8 mouse cellular contexts compared by ENCODE assay signal in the genomic region with DNA sequence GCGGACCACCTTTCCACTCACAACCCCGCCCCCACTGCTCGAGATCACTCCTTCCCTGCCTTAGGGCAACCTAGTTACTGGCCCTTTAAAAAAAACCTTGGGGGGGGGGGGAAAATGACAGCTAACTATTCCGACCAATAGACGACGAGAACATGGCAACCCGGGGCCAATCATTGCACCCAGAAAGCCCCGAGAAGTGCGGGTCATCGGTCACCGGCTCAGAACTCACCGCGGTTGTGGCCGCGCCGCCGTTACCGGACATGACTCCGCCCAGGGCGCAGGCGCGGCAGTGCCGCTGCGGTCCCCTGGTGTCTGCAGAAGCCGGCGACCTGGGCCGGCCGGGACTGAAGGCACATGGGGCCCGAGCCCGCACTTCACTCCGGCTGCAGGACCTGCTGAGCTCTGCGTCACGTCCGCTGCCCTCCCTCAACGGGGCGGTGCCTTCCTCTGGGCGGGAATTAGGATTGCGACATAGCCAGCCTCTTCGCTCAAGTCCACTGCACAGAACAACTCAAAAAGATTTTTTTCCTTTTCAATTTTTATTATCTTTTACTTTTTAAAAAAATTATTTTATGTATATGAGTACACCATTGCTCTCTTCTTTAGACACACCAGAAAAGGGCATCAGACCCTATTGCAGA. TPM values are rescaled to one million over a fixed set of nuclear protein-coding genes. Genes with fewer than 3 reads are reported as not detected.
DNase-seq lines count a peak whose midpoint lies in the region; ATAC-seq and TF ChIP-seq lines count a peak whose summit lies in the region.

A gene (minus strand): TSS at position 448 of the 641 bp plus-strand sequence.

- peak within 1 kb of the TSS; percentile 62 for H3K4me2 ChIP-seq in lung, postnatal 0 days (replicated peaks; ENCODE audit: low read depth, low read length)

- no peaks in the 10 kb centered on the region for H3K9me3 ChIP-seq in MEL (replicated peaks; ENCODE audit: insufficient read depth, low read length)
- H3K9me3 ChIP-seq in lung, postnatal 0 days (ENCODE audit: low read length): no peaks in the 10 kb centered on the region

- peaks cover 8 to 25% of the 10 kb centered on the region in 2 experiments for H3K4me1 ChIP-seq in MEL (ENCODE audit: control insufficient read depth in 1 of 2, insufficient read depth in 2 of 2, low read length in 2 of 2)
- peaks cover 8% of the 10 kb centered on the region; the same call in 1 of the 2 replicates for H3K4me1 ChIP-seq in lung, postnatal 0 days (ENCODE audit: insufficient read depth, low read depth, low read length)

- H3K36me3 ChIP-seq in MEL (ENCODE audit: control insufficient read depth in 1 of 2, insufficient read depth in 2 of 2, low read length in 2 of 2): peaks cover 0 to 27% of the 10 kb centered on the region in 2 experiments; a peak in 2 of 4 replicates
- peaks cover 11% of the 10 kb centered on the region; the same call in 1 of the 2 replicates for H3K36me3 ChIP-seq in lung, postnatal 0 days (ENCODE audit: insufficient read depth, low read length)

- H3K27ac ChIP-seq in MEL (ENCODE audit: control insufficient read depth, low read depth, low read length): peak within 1 kb of the TSS; percentile 95
- H3K27ac ChIP-seq in lung, postnatal 0 days (ENCODE audit: low read length): peak within 1 kb of the TSS; percentile 95

- TF ChIP-seq CTCF in MEL (IDR thresholded peaks at IDR 0.05 in 2 of 3, conservative IDR thresholded peaks at IDR 0.05 in 1 of 3; ENCODE audit: control insufficient read depth in 1 of 3, insufficient read depth in 1 of 3, low read depth in 2 of 3, low read length in 3 of 3, poor library complexity in 1 of 3, severe bottlenecking in 1 of 3): no peak
- no peak for TF ChIP-seq CTCF in lung, postnatal 0 days (IDR thresholded peaks at IDR 0.05)

- no peaks in the 10 kb centered on the region for H3K27me3 ChIP-seq in MEL (ENCODE audit: control insufficient read depth in 1 of 2, insufficient read depth in 2 of 2, low read length in 2 of 2)
- H3K27me3 ChIP-seq in lung, postnatal 0 days (replicated peaks; ENCODE audit: insufficient read depth, low read length): no peaks in the 10 kb centered on the region

- peak; percentile 83 to 86; a peak in 3 of 4 replicates for TF ChIP-seq POLR2A in MEL (IDR thresholded peaks at IDR 0.05; ENCODE audit: control insufficient read depth in 1 of 2, insufficient read depth in 1 of 2, low read depth in 1 of 2, low read length in 2 of 2, poor library complexity in 1 of 2)

- no peak for TF ChIP-seq RAD21 in MEL (IDR thresholded peaks at IDR 0.05; ENCODE audit: low read depth, low read length)

- no peak for TF ChIP-seq EP300 in MEL (IDR thresholded peaks at IDR 0.05; ENCODE audit: low read depth in 1 of 2, low read length in 2 of 2)
- no peak for TF ChIP-seq EP300 in lung, postnatal 0 days (IDR thresholded peaks at IDR 0.05)

- DNase-seq in MEL (ENCODE audit: low read depth, low spot score): peak; percentile 95
- peak; percentile 80 for DNase-seq in cerebellum, adult 8-10 months
- DNase-seq in forelimb bud, embryonic 11.5 days (ENCODE audit: low read depth, low spot score): peak; percentile 87
- peak; percentile 90 for DNase-seq in layer of hippocampus, adult 9-11 months
- DNase-seq in lung, postnatal 0 days (ENCODE audit: low spot score): peak; percentile 97
- DNase-seq in ovary, postnatal 14 days (ENCODE audit: low spot score): peak; percentile 81
- DNase-seq in thymus, postnatal 14 days: peak; percentile 89

- 0% methylated on average over 24 of the region's 39 CpGs for WGBS in lung, postnatal 0 days

- H3K79me2 ChIP-seq in MEL (ENCODE audit: control insufficient read depth, insufficient read depth, low read length, poor library complexity): peaks cover 25% of the 10 kb centered on the region

- H3K4me3 ChIP-seq in MEL (ENCODE audit: control insufficient read depth in 1 of 2, insufficient read depth in 1 of 2, low read depth in 2 of 2, low read length in 2 of 2): peak within 1 kb of the TSS; percentile 69 to 71
- peak within 1 kb of the TSS; percentile 77 for H3K4me3 ChIP-seq in lung, postnatal 0 days (ENCODE audit: low read depth, low read length)

- peak; percentile 89 to 96 for ATAC-seq in hematopoietic stem cell, adult 5-6 weeks (replicated peaks in 1 of 2; ENCODE audit: insufficient read depth in 1 of 2, low FRiP score in 2 of 2, low TSS enrichment in 1 of 2, low read depth in 1 of 2, poor library complexity in 2 of 2, severe bottlenecking in 2 of 2)
- ATAC-seq in lung, postnatal 0 days: peak; percentile 97

- H3K9ac ChIP-seq in MEL (ENCODE audit: control insufficient read depth, low read depth, low read length, poor library complexity, severe bottlenecking): peak within 1 kb of the TSS; percentile 90
- H3K9ac ChIP-seq in lung, postnatal 0 days (replicated peaks; ENCODE audit: low read depth): peak within 1 kb of the TSS; percentile 77

TF ChIP-seq in MEL, 35 proteins besides CTCF, POLR2A, EP300 and RAD21:
- TF ChIP-seq SIN3A (IDR thresholded peaks at IDR 0.05; ENCODE audit: low read length): peak; percentile 50
- TF ChIP-seq CHD1 (IDR thresholded peaks at IDR 0.05; ENCODE audit: low read depth, low read length): no peak
- TF ChIP-seq MAZ (IDR thresholded peaks at IDR 0.05; ENCODE audit: low read depth, low read length): no peak; the same call in none of the 2 replicates
- TF ChIP-seq KAT2A (conservative IDR thresholded peaks at IDR 0.05; ENCODE audit: low read depth, low read length): no peak; the same call in 1 of the 2 replicates
- no peak for TF ChIP-seq MAFK (IDR thresholded peaks at IDR 0.05; ENCODE audit: borderline replicate concordance, low read depth, low read length)
- peak; percentile 66 for TF ChIP-seq TBP (IDR thresholded peaks at IDR 0.05; ENCODE audit: low read depth, low read length)
- no peak for TF ChIP-seq BHLHE40 (IDR thresholded peaks at IDR 0.05; ENCODE audit: borderline replicate concordance, low read depth, low read length)
- no peak for TF ChIP-seq RCOR1 (IDR thresholded peaks at IDR 0.05; ENCODE audit: low read depth, low read length)
- no peak for TF ChIP-seq USF2 (IDR thresholded peaks at IDR 0.05; ENCODE audit: borderline replicate concordance in 1 of 2, insufficient read depth in 1 of 2, low read depth in 1 of 2, low read length in 2 of 2)
- TF ChIP-seq JUND (IDR thresholded peaks at IDR 0.05; ENCODE audit: low read depth, low read length): no peak
- TF ChIP-seq NELFE (IDR thresholded peaks at IDR 0.05; ENCODE audit: low read depth, low read length): peak; percentile 85
- no peak for TF ChIP-seq MEF2A (IDR thresholded peaks at IDR 0.05; ENCODE audit: extremely low read depth, insufficient replicate concordance, low read depth, low read length, poor library complexity, severe bottlenecking)
- TF ChIP-seq NRF1 (IDR thresholded peaks at IDR 0.05; ENCODE audit: insufficient read depth, low read depth, low read length, poor library complexity, severe bottlenecking): peak; percentile 62
- peak; percentile 29; the same call in 1 of the 2 replicates for TF ChIP-seq TCF12 (IDR thresholded peaks at IDR 0.05; ENCODE audit: low read depth, low read length)
- TF ChIP-seq ZMIZ1 (IDR thresholded peaks at IDR 0.05; ENCODE audit: low read depth, low read length): peak; percentile 37; the same call in 1 of the 2 replicates
- TF ChIP-seq E2F4 (IDR thresholded peaks at IDR 0.05; ENCODE audit: borderline replicate concordance, low read depth, low read length): peak; percentile 94
- TF ChIP-seq MYC (IDR thresholded peaks at IDR 0.05; ENCODE audit: low read depth, low read length): peak; percentile 78; the same call in 1 of the 2 replicates
- TF ChIP-seq POLR2AphosphoS2 (IDR thresholded peaks at IDR 0.05; ENCODE audit: low read length): peak; percentile 57; the same call in 1 of the 2 replicates
- TF ChIP-seq TAL1 (IDR thresholded peaks at IDR 0.05; ENCODE audit: low read length): no peak
- TF ChIP-seq CHD2 (IDR thresholded peaks at IDR 0.05; ENCODE audit: low read length): no peak; the same call in none of the 2 replicates
- TF ChIP-seq ZC3H11A (IDR thresholded peaks at IDR 0.05; ENCODE audit: low read depth, low read length): no peak
- TF ChIP-seq ZNF384 (IDR thresholded peaks at IDR 0.05; ENCODE audit: low read depth, low read length): peak; percentile 75
- peak; percentile 44; the same call in 1 of the 2 replicates for TF ChIP-seq MXI1 (IDR thresholded peaks at IDR 0.05; ENCODE audit: low read depth, low read length)
- no peak for TF ChIP-seq MAX (IDR thresholded peaks at IDR 0.05; ENCODE audit: low read length)
- TF ChIP-seq POLR2AphosphoS5 (IDR thresholded peaks at IDR 0.05; ENCODE audit: borderline replicate concordance, low read depth, low read length): no peak
- TF ChIP-seq GATA1 (IDR thresholded peaks at IDR 0.05; ENCODE audit: low read depth, low read length): no peak
- 0 out of 2 replicates have a peak, but pooled peaks have one; percentile 10 for TF ChIP-seq USF1 (IDR thresholded peaks at IDR 0.05; ENCODE audit: low read depth, low read length)
- TF ChIP-seq HCFC1 (IDR thresholded peaks at IDR 0.05; ENCODE audit: low read depth, low read length): peak; percentile 78
- TF ChIP-seq ELF1 (IDR thresholded peaks at IDR 0.05; ENCODE audit: low read depth, low read length): no peak
- TF ChIP-seq MYB (IDR thresholded peaks at IDR 0.05; ENCODE audit: low read depth, low read length): no peak
- no peak for TF ChIP-seq SMC3 (IDR thresholded peaks at IDR 0.05; ENCODE audit: low read depth, low read length)
- no peak for TF ChIP-seq ZKSCAN1 (IDR thresholded peaks at IDR 0.05; ENCODE audit: low read depth, low read length)
- no peak for TF ChIP-seq ETS1 (IDR thresholded peaks at IDR 0.05; ENCODE audit: low read depth, low read length)
- TF ChIP-seq UBTF (IDR thresholded peaks at IDR 0.05; ENCODE audit: borderline replicate concordance, insufficient read depth, low read depth, low read length): no peak
- no peak for TF ChIP-seq GABPA (IDR thresholded peaks at IDR 0.05; ENCODE audit: low read depth, low read length)
TF ChIP-seq in MEL: peak in this region for 13.

RNA-seq across cellular contexts. Expression of the gene that starts here (rescaled TPM):
- 110 and 145 TPM in 2 replicates for total RNA-seq in MEL (2012; rRNA removed)
- polyA plus RNA-seq in MEL (2012; ENCODE audit: insufficient read depth in 1 of 2, insufficient read length in 2 of 2, low read depth in 1 of 2, low replicate concordance in 2 of 2, missing spikeins in 1 of 2): 100 to 1,000 TPM in 1 of 2 experiments, not detected in 1; 138 TPM
- total RNA-seq in hematopoietic stem cell, adult 5-6 weeks (2017): 29.3 and 35.2 TPM in 2 replicates
- 57.5 and 59.3 TPM in 2 replicates for polyA plus RNA-seq in lung, postnatal 0 days (2015; fragmentation: Nextera tagmentation; extraction: Ambion mirVana)

Comparison
In these comparisons a context has a peak if more than half of its experiments do, and no peak if none do; other contexts are left out.
1. Peak in every context shown above with its lines: DNase-seq, ATAC-seq, H3K4me3 ChIP-seq and H3K27ac ChIP-seq.